Mouse (Mus musculus) kidney, adult 10 weeks (tissue): ENCODE data around the gene Mrpl4. TPM values are rescaled to one million over a fixed set of nuclear protein-coding genes. Genes with fewer than 3 reads are reported as not detected.

Source experiments
- polyA plus RNA-seq: library from polyadenylated mRNA; stranded (reverse); fragments of 350-450 nt; fragmentation: Illumina TruSeq; extraction: RNeasy Lipid Tissue Mini Kit (QIAGEN cat#74804); gene quantifications from one replicate; pipeline ENCODE4 v1.2.3, GENCODE M21; 2014; ENCODE audit warnings: low read depth, low replicate concordance

The Mrpl4 gene
- polyA plus RNA-seq = 0.40 TPM

GRCm38 (mm10) chr9:21002627-21003551, at the start of gene Mrpl4:
Gene Mrpl4 (plus strand): TSS chr9:21002738.

GRCm38 (mm10) chr9:20959430-20959938, 43.1 kb upstream of the Mrpl4 start, which contains the start of gene Dnmt1:
Gene Dnmt1 (minus strand): TSS chr9:20959888.

GRCm38 (mm10) chr9:20976216-20976960, 26.1 kb upstream of the Mrpl4 start, which contains the start of gene S1pr2:
Gene S1pr2 (minus strand): TSS chr9:20976781.

GRCm38 (mm10) chr9:21015571-21016130, 13.1 kb downstream of the Mrpl4 start, which contains the start of gene Icam1:
Gene Icam1 (plus strand): TSS chr9:21015985.

GRCm38 (mm10) chr9:21029291-21030054, 26.9 kb downstream of the Mrpl4 start, which contains the start of gene Icam4:
Gene Icam4 (plus strand): TSS chr9:21029373.

GRCm38 (mm10) chr9:21031896-21032351, 29.4 kb downstream of the Mrpl4 start, which contains the start of gene Icam5:
Gene Icam5 (plus strand): TSS chr9:21032073.

Other genes starting within 250 kb of the Mrpl4 start
- gene Col5a3, start 187.7 kb upstream of the Mrpl4 start, polyA plus RNA-seq = not detected
- not detected for gene Rdh8, start 184.2 kb upstream of the Mrpl4 start, polyA plus RNA-seq
- gene A230050P20Rik, start 134.1 kb upstream of the Mrpl4 start, polyA plus RNA-seq = 2.0 TPM
- not detected for gene Angptl6, start 123.0 kb upstream of the Mrpl4 start, polyA plus RNA-seq
- not detected for gene Ppan, start 114.6 kb upstream of the Mrpl4 start, polyA plus RNA-seq
- 22.3 TPM for gene Eif3g, start 104.1 kb upstream of the Mrpl4 start, polyA plus RNA-seq
- gene Dnmt1, start 42.9 kb upstream of the Mrpl4 start, polyA plus RNA-seq = 2.7 TPM
- 0.24 TPM for gene S1pr2, start 26.0 kb upstream of the Mrpl4 start, polyA plus RNA-seq
- 5.3 TPM for gene Icam1, start 13.2 kb downstream of the Mrpl4 start, polyA plus RNA-seq
- not detected for gene Icam4, start 26.6 kb downstream of the Mrpl4 start, polyA plus RNA-seq
- not detected for gene Icam5, start 29.3 kb downstream of the Mrpl4 start, polyA plus RNA-seq
- not detected for gene Zglp1, start 64.4 kb downstream of the Mrpl4 start, polyA plus RNA-seq
- not detected for gene Gm49373, start 70.4 kb downstream of the Mrpl4 start, polyA plus RNA-seq
- 0.69 TPM for gene Fdx1l, start 70.9 kb downstream of the Mrpl4 start, polyA plus RNA-seq
- 0.73 TPM for gene Gm38431, start 89.3 kb downstream of the Mrpl4 start, polyA plus RNA-seq
- 4.5 TPM for gene Raver1, start 89.3 kb downstream of the Mrpl4 start, polyA plus RNA-seq
- gene Tyk2, start 128.5 kb downstream of the Mrpl4 start, polyA plus RNA-seq = 2.0 TPM
- gene Cdc37, start 147.2 kb downstream of the Mrpl4 start, polyA plus RNA-seq = 9.0 TPM
- 0.93 TPM for gene Pde4a, start 163.0 kb downstream of the Mrpl4 start, polyA plus RNA-seq
- gene Keap1, start 236.6 kb downstream of the Mrpl4 start, polyA plus RNA-seq = 7.0 TPM
- gene S1pr5, start 245.7 kb downstream of the Mrpl4 start, polyA plus RNA-seq = not detected